Comparison of ENCODE assay signal across 8 mouse cellular contexts in the genomic region with DNA sequence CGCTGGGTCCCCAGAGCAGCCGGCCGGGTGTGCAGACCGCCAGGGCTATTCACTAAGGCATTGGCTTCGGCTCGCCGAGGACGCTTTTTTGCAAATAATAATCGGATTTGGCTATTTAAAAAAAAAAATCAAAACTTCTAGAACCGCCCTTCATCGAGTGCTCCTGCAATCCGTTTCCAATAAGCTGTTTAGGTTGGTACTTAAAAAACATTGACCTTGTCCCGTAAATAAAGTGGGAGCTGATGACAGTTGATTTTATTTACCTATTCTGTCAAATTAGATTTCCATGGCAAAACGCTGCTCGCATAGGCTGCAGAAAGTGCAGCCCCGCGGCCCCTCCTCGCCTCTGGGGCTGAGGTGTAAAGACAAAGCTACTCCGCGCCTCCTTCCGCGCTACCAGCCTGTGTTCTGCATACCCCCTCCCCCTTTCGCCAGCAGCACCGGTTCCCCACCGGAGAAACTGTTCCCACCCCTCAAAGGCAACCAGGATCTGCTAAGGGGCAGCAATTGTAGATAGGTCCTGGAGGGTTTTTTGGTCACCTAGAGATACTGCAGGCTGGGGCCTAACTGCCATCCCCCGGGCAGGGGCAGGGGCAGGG.
A peak's percentile ranks its signal among the peaks of the same experiment; 100 is the strongest.
DNase-seq lines count a peak whose midpoint lies in the region; ATAC-seq and TF ChIP-seq lines count a peak whose summit lies in the region.

No protein-coding gene starts in this region.

- no peak for DNase-seq in lung, embryonic 14.5 days
- no peak for DNase-seq in lung, adult 2 months
- no peak for DNase-seq in gastrocnemius, postnatal 25 days
- DNase-seq in spleen, postnatal 14 days (ENCODE audit: low spot score in 2 of 2): no peak

- TF ChIP-seq CTCF in lung, embryonic 14.5 days (IDR thresholded peaks at IDR 0.05; ENCODE audit: low read depth): no peak
- TF ChIP-seq CTCF in lung, adult 2 months (IDR thresholded peaks at IDR 0.05; ENCODE audit: insufficient read depth, low read length): no peak
- no peak for TF ChIP-seq CTCF in small intestine, adult 2 months (IDR thresholded peaks at IDR 0.05; ENCODE audit: extremely low read depth, insufficient read length, insufficient replicate concordance, low read depth, low read length)

- no peaks in the 10 kb centered on the region for H3K4me1 ChIP-seq in lung, embryonic 14.5 days (ENCODE audit: insufficient read depth)
- H3K4me1 ChIP-seq in lung, adult 2 months (ENCODE audit: control insufficient read depth, insufficient read depth, low read length): no peaks in the 10 kb centered on the region
- peaks cover 33% of the 10 kb centered on the region for H3K4me1 ChIP-seq in forebrain, embryonic 13.5 days
- H3K4me1 ChIP-seq in limb, embryonic 15.5 days: peaks cover 18% of the 10 kb centered on the region
- H3K4me1 ChIP-seq in small intestine, adult 2 months (ENCODE audit: control insufficient read depth, insufficient read depth, insufficient read length, low read length): no peaks in the 10 kb centered on the region

- WGBS in lung, embryonic 14.5 days: 2% methylated on average over 26 of the region's 26 CpGs
- WGBS in lung, adult 2 months: 4% methylated on average over 26 of the region's 26 CpGs
- under 1% methylated on average over 26 of the region's 26 CpGs for WGBS in forebrain, embryonic 13.5 days
- WGBS in limb, embryonic 15.5 days: 2% methylated on average over 26 of the region's 26 CpGs
- WGBS in small intestine, adult 2 months: 5% methylated on average over 26 of the region's 26 CpGs

- no peaks in the 10 kb centered on the region for H3K36me3 ChIP-seq in lung, embryonic 14.5 days (ENCODE audit: insufficient read depth)
- no peaks in the 10 kb centered on the region for H3K36me3 ChIP-seq in forebrain, embryonic 13.5 days (ENCODE audit: poor library complexity, severe bottlenecking)
- H3K36me3 ChIP-seq in limb, embryonic 15.5 days: no peaks in the 10 kb centered on the region
- no peaks in the 10 kb centered on the region for H3K36me3 ChIP-seq in small intestine, adult 2 months (ENCODE audit: control insufficient read depth, insufficient read depth, low read length)

- H3K27me3 ChIP-seq in lung, embryonic 14.5 days (ENCODE audit: insufficient read depth, low read length): peaks cover 77% of the 10 kb centered on the region
- peaks cover 97% of the 10 kb centered on the region for H3K27me3 ChIP-seq in forebrain, embryonic 13.5 days
- peaks cover 73% of the 10 kb centered on the region for H3K27me3 ChIP-seq in limb, embryonic 15.5 days
- peaks cover 55% of the 10 kb centered on the region for H3K27me3 ChIP-seq in small intestine, adult 2 months (ENCODE audit: control insufficient read depth, insufficient read depth, low read length)

- H3K9ac ChIP-seq in lung, embryonic 14.5 days: no peak overlapping the region
- H3K9ac ChIP-seq in forebrain, embryonic 13.5 days: peak overlapping the region; percentile 12
- no peak overlapping the region for H3K9ac ChIP-seq in limb, embryonic 15.5 days

- H3K4me3 ChIP-seq in lung, embryonic 14.5 days (ENCODE audit: low read depth, low read length): peak overlapping the region; percentile 10
- no peak overlapping the region for H3K4me3 ChIP-seq in lung, adult 2 months (replicated peaks; ENCODE audit: extremely low read depth, low read depth, low read length)
- H3K4me3 ChIP-seq in forebrain, embryonic 13.5 days: peak overlapping the region; percentile 26
- H3K4me3 ChIP-seq in limb, embryonic 15.5 days: peak overlapping the region; percentile 34
- H3K4me3 ChIP-seq in small intestine, adult 2 months (ENCODE audit: low read depth, low read length): peak overlapping the region; percentile 30

- TF ChIP-seq POLR2A in lung, adult 2 months (IDR thresholded peaks at IDR 0.05; ENCODE audit: borderline replicate concordance, extremely low read depth, low read depth, low read length): no peak
- no peak for TF ChIP-seq POLR2A in small intestine, adult 2 months (IDR thresholded peaks at IDR 0.05; ENCODE audit: low read depth, low read length)

- no peak for ATAC-seq in lung, embryonic 14.5 days (ENCODE audit: insufficient read depth)
- no peak for ATAC-seq in forebrain, embryonic 13.5 days
- no peak for ATAC-seq in limb, embryonic 15.5 days (ENCODE audit: insufficient number of reproducible peaks, low FRiP score, low TSS enrichment, low read depth)
- ATAC-seq in granulocyte monocyte progenitor cell, adult 5-6 weeks (replicated peaks; ENCODE audit: poor library complexity, severe bottlenecking): no peak

- H3K4me2 ChIP-seq in lung, embryonic 14.5 days: peak overlapping the region; percentile 52
- H3K4me2 ChIP-seq in forebrain, embryonic 13.5 days: peak overlapping the region; percentile 60
- H3K4me2 ChIP-seq in limb, embryonic 15.5 days: peak overlapping the region; percentile 54

- H3K9me3 ChIP-seq in lung, embryonic 14.5 days (ENCODE audit: low read depth, low read length): no peaks in the 10 kb centered on the region
- no peaks in the 10 kb centered on the region for H3K9me3 ChIP-seq in forebrain, embryonic 13.5 days (replicated peaks)
- H3K9me3 ChIP-seq in limb, embryonic 15.5 days: no peaks in the 10 kb centered on the region

- H3K27ac ChIP-seq in lung, embryonic 14.5 days (ENCODE audit: low read depth): no peak overlapping the region
- H3K27ac ChIP-seq in forebrain, embryonic 13.5 days: no peak overlapping the region
- no peak overlapping the region for H3K27ac ChIP-seq in limb, embryonic 15.5 days
- no peak overlapping the region for H3K27ac ChIP-seq in small intestine, adult 2 months (ENCODE audit: insufficient read depth, low read depth, low read length)
